Mouse (Mus musculus) naive thymus-derived CD4-positive, alpha-beta T cell, adult 2 months (primary cell): ENCODE data around the gene Ddhd1.

Experiments used
- DNase-seq: peaks from one replicate; pipeline ENCODE4 v3.0.0-alpha.2; 2011; ENCODE audit warnings: low read depth

Ddhd1 gene

DNA sequence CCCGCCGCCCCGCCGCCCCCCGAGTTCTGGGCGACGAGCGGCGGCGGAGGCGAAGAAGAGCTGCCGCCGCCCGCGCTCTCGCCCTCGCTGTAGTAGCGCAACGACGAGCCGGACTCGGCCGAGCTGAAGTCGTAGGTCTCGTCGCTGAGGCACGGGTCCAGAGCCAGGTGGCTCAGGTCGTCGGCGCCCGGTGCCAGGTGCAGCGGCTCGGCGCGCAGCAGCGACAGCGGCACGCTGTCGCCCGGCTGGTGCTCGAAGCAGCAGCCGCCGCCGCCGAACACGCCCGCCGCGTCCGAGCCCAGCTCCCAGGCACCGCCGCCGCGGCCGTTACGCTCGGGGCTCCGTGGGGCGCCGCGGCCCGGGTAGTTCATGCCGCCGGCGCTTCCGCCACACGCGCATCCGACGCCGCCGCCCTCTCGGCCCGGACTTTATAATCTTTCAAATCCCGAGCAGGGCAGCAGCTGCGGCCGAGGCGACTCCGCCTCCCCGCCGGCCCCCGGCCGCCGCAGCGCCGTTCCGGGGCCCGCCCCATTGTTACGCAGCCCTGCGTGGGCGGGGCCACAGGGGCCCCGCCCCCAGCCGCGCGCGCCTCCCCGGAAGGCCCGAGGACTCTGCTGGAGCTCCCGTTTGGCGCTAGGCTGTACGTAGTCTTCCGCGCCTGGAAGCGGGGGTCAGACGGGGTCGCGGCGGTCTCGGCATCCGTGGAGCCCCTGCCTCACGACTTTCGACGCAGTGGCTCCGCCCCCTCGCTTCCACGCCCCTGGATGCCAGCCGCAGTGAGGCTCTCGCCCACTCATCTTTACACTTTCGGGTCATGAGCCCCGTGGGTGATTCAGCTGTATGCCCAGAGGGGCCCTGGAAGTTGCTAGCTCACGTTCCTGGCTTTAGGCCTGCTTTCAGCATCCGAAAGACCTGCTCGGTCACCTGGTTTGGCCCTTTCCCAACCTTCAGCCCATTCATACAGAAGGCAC, at the start of gene Ddhd1:
Ddhd1 (minus strand) TSS at position 503 of the 971 bp plus-strand sequence.
- peak; percentile 93 for DNase-seq

DNA sequence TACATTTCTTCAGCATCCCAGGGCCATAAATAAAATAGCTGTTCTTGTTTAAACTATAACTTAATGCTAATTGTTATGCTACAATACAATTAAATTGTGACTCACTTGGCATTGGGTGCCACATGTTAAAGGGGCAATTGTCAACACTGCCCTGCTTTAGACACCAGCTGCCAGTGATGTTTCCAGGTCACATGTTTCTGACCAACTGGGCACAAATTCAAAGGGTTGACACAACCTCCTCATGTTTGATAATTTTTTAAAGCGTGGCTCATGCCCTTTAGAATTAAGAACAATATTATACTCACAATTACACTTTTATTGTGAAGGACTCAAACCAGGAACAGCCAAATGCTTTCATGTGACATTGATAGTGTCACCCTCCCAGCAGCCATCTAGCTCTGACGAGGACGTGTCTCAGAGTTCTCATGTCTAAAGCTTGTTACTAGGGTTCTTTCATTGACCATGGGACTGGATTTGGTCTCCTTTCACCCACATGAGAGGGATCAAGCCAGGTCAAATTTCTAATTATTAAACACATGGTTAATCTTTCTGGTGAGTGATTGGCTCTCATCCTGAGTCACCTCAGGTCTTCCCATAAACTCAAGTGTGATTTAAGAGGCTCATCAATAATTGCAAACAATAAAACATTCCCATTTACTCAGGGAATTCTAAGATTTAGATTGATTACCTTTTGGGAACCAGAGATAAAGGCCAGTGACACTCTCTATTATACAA, 49.4 kb upstream of the Ddhd1 start:
- no peak for DNase-seq

DNA sequence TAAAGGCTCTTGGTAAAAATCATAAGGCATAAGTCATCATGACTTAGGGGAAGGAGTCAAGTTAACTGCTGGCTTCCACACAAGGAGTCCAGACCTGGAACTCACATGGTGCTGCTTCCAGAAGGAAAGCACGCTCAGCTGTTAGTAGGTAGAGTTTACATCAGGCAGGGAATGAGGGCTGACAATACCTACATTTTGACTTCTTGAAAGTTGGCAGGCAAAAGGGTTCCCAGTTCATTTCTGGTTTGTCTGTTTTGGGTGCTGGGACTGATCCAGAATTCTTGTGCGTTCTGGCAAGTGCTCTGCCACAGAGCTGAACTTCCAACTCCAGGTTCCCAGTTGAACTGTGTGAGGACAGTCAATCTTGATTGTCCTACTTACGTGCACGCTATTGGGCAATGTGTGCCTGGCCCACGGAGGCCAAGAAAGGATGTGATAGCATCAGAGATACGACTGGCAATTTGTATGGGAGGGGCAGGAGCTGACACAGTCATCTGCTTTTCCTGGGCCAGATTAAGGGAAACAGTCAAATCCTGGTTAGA, 42.2 kb upstream of the Ddhd1 start:
- no peak for DNase-seq

DNA sequence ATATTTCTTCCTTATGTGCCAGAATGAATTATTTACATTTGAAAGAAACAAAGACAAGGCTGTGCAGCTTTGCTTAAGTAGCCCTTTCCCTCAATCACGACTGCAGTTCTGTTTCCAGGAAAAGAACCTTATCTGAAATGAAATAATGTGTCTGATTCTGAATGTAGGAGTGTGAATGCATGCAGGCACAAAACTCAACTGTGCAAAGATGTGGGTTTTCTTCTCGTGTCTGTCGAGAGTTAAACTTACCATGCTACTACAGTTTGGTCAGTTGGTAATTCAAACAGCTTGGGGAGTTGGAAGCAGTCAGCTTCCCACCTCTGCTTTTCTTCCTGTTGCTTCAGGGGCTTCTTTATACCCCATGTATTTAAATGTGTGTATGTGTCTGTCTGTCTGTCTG, 40.9 kb upstream of the Ddhd1 start:
- no peak for DNase-seq

DNA sequence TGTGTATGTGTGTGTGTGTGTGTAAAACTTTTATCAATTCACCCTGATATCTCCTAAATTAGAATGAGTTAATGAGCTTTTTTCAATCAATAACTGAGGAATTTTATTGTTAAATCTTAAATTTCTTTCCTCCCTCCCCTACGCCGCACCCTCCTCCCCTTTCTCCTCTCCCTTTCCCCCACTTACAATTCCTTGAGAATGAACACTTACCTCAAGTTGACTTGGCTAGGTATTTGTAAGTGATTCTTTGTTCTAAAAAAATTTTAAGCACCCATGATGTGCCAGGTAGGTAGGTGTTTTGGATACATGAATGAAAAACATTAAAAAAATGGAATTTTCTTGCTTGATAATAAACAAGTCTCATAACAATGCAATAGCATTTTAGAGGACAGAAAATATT, 38.2 kb upstream of the Ddhd1 start:
- DNase-seq = no peak

DNA sequence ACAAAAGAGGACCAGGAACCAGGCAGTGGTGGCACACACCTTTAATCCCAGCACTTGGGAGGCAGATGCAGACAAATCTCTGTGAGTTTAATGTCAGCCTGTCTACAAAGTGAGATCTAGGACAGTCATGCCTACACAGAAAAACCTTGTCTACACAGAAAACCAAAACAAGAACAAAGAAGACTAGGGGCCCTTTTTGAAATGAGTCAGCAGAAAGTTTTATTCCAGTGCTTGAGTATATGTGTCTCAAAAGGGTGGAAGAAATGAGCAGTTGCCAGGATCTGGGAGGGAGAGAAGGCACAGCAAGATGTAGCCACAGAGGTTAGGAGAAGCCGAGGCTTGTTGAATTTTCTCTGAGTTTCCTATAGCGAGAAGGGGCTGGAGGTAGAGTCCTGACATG, 35.9 kb upstream of the Ddhd1 start:
- no peak for DNase-seq

DNA sequence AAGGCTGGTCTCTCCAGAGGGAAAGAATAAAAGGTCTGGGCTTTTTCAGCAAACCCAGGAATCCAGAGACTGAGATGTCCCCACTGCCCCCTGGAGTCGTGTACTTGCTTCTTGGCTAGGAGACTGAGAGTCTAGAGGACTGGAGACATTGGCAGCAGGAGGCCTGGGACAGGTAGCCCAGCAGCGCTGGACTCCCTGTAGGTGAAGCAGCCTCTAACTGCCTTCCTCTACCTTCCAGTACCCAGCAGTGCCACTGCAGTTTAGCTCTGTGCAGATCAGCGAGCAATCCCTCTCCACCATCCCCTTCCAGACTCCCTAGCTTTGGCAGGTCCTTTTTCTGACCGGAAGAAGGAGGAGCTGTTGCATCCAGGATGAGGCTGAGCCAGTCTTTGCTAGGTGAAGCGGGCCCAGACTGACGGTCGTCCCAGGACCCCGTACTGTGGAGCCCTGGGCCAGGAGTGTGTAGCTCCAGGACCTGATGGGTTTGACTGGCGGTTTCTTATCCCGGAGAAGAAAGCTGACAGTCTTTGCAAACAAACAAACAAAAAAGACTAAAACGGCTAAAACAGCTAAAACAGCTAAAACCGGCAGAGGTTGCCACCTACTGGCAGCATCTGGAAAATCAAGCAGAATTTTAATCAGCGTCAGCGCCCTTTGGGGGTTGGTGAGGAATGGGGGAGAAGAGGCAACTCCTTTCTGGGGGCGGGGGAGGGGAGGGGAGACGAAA, 32.7 kb upstream of the Ddhd1 start:
- DNase-seq = peak; percentile 67

DNA sequence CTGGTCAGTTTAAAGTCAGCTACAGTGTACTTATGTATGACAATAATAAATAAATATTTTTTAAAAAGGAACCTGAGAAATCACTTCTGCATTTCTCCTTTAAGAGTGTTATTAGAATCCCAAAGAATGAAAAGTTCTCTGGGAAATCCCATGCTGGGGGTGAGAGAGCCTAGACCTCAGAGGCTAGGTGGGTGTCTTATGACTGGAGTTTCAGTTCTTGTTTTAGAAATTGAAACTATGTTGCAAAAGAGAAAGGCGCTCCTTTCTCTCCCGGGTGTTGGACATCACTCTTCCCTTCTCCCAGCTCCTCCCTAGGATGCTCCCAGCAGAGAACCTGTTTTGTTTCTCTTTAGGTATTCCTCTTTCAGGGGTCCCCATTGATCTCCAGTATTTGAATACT, 27.4 kb upstream of the Ddhd1 start:
- no peak for DNase-seq

DNA sequence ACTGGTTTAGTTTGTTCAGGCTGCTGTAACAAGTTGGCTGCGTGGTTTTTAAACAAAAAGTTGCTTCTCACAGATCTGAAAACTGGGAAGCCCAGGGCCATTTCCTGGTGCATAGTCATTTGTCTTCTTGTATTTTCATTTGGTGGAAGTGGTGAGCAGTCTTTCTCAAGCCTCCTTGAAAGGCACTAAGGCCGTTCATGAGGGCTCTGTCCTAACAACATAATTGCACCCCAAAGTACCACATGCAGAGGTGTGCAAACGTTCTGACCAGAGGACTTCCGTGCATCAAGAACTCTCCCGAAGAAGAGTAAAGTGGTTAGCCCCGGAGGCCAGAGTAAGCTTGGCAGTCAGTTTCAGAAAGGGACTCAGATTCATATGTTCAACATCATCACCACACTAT, 18.8 kb upstream of the Ddhd1 start:
- no peak for DNase-seq

DNA sequence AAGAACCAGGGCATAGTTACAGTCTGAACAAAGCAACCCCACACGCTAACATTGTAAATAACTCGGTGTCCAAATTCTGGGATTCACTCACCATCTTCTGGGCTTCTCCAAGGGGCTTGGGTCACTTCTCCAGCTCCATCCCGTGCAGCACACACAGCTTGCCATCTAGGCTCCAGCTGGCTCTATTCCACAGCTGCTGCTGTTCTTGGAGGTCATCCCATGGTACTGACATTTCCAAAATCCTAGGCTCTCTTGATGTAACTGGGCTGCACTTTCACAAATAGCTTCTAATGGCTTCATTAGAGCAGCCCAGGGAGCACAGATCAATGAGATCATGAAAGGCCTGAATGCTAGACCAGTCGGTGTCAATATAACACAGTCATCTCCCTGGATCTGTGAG, 10.4 kb upstream of the Ddhd1 start:
- no peak for DNase-seq

DNA sequence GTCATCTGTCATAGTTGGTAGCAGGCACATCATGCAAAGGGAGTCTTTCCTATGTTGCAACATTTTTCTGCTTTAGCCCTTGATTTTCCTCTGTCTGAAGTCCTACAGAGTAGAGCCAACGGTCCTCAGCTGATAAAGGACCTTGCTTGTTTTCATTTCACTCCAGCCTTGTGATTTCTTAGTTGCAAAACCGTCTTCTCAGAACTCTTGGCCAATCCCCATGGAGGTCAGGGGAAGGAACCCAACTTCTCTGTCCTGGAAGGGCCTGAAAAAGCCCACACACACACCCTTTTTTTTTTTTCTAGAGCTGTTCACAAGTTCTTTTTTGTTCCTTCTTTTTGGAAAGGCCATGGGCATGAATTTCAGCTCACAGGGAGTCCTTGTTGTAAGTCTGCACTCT, 9.3 kb upstream of the Ddhd1 start:
- no peak for DNase-seq

DNA sequence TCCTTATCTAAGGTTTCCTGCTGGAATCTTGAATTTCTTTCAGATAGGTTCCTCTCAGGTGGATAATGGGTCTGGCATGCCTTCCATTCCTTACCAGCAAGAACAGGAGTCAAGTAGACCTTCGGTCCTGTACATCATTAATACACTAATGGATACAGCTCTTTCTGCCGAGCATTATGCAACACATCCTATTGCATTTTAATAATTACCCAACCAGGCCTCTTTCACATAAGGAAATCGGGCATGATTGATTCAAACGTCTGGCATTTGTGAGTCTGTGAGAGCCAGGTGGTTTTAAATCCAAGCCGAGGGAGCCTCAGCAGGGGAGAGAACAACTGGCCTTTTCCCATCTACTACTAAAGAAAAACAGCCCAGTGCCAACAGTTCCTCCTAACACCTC, 3.6 kb upstream of the Ddhd1 start:
- no peak for DNase-seq

DNA sequence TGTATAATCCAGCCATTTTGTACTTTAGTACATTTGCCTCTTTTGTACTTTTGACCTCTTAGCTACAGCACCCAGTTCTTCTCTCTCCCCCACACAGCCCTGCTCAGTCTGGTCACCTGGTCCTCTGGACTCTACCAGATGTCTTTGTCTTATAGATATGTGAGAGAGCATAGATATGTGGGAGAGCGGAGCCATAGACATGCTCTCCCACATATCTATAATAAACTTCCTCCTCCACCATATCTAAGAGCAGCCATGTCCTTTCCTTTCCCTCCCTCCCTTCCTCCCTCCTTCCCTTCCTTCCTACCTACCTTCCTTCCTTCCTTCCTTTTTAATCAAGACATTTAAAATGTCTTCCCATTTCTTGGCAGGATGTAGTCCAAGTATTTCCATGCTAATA, 2.4 kb upstream of the Ddhd1 start:
- DNase-seq = no peak

DNA sequence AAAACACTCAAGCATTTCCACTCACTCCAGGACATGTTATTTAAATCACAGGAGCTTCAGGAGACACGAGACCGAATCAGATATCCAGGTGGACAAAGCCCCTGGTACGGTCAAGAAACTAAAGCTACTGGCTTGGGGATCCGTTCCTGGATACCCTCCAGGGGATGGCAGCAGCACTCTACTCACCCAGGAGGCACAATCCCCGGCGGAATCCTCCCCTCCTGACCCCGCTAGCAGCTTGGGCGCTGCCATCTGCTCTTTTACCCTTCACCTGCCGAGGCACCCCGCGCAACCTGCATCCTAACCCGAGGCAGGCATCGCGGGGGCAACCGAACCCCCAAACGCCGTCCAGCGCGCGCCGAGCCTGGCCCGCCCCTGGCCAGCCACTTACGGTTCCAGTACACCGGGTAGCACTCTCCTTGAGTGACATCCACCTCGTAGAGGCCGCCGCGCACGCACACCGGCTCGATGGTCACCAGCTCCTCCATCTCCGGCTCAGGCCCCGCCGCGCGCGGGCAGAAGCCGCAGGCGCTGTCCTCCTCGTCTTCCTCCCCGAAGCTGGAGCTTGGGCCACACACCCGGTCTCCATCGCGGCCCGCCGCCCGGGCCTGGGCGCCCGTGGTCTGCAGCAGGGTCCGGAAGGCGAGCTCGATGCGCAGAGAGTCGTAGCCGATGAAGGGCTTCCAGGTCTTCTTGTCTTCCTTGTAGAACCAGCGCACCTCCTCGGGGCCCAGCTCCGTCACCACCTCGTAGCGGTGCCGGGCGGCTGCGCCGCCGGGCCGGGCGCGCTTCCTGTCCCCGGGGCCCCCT, 907 bp downstream of the Ddhd1 start:
- DNase-seq = peak; percentile 70

DNA sequence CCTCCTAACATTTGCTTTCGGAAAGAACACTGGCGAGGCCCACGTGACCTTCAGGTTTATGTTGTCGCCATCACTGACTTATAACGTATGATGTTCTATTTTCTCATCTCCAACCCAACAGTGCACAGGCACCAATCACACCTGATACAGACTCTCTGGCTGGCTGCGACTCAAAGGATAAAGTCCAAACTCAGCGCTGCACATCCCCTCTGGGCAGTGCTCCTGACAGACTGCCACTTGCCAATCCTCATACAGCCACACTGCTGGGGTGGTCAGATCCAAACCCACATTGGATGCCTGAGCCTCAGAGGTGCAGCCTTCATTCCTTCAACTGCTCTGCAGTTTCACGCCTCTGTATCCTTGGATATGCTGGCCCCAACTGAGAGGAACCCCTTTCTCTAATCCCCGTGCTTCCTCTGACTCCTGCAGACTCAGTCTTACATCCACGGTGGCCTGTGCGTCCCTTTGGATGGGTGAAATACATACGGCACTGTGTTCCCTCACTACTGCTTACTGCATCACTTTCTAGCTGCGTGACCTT, 3.0 kb downstream of the Ddhd1 start:
- no peak for DNase-seq

DNA sequence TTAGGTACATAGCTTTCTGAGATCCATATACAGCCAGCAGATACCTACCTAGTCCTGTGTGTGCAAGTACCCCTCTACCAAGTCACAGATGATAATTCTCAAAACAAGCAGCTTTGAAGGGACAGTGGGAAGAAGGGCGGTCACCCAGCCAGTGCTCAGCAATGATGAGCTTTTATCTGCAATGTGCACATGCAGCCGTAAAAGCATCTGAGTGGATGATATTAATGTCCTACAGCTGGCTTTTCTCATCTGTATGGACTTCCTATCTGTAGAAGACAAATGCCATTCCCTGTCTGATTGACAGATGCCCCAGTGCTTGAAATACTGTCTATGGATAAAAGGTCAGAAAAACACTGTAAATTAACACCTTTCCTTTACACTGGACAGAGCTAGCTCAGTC, 4.2 kb downstream of the Ddhd1 start:
- no peak for DNase-seq

DNA sequence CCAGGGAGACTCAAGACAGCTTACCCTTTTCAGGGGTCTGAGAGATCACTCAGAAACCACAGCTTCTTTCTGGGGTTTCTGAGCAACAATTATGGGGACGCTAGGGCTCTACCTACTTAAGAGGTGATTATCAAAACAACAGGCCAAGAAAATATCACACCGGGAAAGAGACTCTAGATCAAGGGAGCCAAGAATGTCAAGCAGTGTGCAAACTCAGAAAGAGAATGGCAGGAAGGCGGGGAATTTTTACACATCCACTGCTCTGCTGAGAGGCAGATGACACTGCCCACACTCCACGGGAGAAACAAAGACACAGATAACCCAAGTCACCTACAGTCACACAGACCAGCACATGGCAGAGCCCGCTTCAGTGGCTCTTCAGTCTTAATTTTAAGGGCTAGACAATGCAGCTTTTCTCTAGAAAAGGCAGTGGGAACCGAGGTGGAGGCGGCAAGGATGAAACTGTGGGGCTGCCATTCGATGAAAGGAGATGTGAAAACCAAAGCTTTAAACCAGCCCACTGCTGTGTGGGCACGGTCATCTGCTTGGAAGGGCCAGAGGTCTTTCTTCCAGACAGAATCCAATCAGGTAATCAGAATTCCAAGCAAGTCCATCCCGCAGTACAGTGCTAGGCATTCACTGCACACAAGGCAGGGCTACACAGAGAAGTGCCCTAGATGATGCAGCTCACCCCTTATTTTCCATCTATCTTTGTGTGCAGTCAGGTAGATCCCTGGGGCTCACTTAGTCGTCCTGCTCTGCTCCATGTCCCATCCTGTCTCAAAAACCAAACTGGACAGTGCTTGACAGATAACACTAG, 8.7 kb downstream of the Ddhd1 start:
- no peak for DNase-seq

DNA sequence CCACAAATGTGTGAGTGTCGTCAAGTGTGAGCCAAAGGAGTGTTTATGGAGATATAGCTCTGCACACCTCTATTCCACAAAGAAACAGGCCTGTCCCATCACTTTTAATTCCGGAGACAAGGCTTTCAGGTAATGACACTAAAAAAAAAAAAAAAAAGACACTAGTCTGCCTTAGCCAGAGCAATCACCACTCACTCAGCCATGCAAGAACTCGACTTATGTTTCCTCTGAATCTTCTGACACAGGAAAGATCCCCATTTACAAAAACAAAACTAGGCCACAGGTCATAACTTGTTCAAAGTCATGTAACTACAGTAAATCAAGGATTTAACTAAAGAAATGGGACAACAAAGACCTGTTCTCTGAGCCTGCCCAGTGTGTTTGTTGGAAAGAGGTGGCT, 9.8 kb downstream of the Ddhd1 start:
- no peak for DNase-seq

DNA sequence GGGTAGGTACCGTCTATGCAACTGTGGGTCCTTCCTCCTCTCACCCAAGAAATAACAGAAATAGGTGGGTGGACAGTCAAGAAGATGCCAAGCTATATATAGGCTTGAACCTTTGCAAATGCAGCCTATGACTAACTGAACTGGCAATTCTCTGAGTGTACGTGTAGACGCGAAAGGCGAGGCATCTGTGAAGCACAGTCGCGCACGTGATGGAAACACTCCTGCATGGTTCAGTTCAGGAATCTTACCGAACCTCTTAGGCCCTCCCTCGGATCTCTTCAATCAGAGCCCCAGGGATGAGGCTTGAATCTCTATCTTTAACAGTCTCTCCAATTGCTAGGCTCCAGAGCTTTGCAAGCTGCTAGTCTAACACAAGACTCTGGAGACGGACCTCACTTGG, 10.3 kb downstream of the Ddhd1 start:
- DNase-seq = no peak

DNA sequence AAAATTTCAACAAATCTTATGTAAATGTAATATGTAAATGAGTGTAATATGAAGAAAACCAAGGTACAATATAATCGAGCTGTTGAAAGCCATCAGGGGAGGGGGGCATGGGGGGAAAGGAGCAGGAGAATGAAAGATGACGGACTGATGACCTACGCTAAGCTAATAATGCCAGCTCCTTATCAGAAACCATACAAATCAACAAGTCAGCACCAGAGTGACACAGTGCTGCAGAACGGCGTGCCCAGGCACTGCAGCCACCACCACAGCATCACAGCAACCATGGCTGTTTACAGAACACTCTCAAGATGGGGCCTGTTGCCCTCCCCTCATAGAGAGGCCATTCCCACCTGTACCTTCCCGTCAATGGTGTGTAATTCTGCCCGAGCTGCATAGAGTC, 10.8 kb downstream of the Ddhd1 start:
- DNase-seq = no peak
